Mouse (Mus musculus): ENCODE results near the gene Rasgrf1. TPM values are rescaled to one million over a fixed set of nuclear protein-coding genes. Genes with fewer than 3 reads are reported as not detected.
A peak's percentile ranks its signal among the peaks of the same experiment; 100 is the strongest.

The Rasgrf1 gene
- polyA plus RNA-seq (2015; fragmentation: Nextera tagmentation; extraction: Ambion mirVana), result 0.70 and 0.83 TPM in 2 replicates

DNA sequence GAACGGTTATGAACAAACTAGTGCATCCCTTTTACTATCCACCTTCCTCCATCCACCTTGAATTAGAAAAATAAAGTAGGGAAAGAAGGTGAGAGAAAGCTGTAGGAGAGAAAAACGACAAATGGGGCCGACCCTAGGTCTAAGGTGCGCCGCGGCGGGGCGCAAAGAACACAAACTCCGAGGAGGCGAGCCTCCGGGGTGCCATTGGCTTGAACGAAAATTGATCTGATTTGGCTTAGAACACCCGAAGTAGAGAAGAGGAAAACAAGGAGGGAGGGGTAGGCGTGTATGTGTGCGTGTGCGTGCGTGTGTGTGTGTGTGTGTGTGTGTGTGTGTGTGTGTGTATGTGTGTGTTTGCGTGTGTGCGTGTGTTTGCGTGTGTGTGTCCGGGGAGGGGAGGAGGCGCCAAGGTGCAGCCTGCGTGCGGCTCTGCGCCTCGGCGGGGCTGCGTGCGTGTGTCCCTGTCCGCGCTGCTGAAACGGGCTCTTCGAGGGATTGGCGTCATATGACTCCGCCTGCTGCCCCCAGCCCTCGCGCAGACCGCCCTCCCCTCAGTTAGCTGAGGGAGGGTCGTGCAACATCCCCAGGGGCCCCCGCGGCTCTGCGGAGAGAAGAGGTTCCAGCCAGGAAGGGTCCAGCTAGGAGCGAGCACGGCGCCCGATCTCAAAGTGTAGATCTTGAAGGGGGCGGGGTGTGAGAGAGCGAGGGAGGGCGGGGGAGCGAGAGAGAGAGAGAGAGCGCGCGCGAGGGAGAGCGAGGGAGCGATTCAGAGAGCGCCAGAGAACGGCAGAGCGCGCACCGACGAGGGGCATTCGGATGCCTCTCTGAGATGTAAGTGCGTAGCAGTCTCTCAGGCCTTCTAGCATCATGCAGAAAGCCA lies at the start of gene Rasgrf1:
Gene Rasgrf1, plus strand, starts transcription at position 778 of the 880 bp plus-strand sequence.
- under 1% methylated on average over 57 of the region's 64 CpGs for WGBS
- peak; percentile 60 for ATAC-seq (ENCODE audit: borderline replicate concordance, extremely low read depth, low FRiP score, low TSS enrichment)
- no peak within 1 kb of the TSS for H3K9ac ChIP-seq

DNA sequence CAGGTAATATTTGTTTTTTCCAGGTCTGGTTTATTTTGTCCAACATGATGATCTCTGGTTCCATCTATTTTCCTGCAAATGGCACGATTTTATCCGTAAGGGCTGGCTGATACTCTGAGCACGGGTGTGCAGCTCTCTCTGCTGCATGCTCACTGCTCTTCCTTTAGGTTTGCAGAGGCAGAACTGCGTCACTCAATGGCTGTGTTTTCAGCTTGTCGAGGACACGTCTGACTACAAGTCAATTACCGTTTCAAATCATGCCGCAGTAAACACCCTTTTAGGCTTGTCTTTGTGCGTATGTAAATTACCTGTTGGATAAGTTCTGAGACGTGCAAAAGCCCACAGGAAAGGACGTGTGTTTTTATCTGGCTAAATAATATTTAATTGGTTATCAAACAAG lies 49.6 kb upstream of the Rasgrf1 start:
- Histone ChIP-seq H3K4me2 (no peak overlapping the region), H3K9me3 (no peaks in the 10 kb centered on the region), H3K9ac (no peak overlapping the region), H3K36me3 (no peaks in the 10 kb centered on the region), H3K4me1 (no peaks in the 10 kb centered on the region), H3K27ac (no peak overlapping the region), H3K27me3 (no peaks in the 10 kb centered on the region), H3K4me3 (no peak overlapping the region)
- WGBS, result 68% methylated on average over 11 of the region's 11 CpGs
- no peak for ATAC-seq (ENCODE audit: borderline replicate concordance, extremely low read depth, low FRiP score, low TSS enrichment)

More for the DNA sequence above, at the start of gene Rasgrf1:
- peaks cover 26% of the 10 kb centered on the region for H3K4me1 ChIP-seq
- H3K27ac ChIP-seq, result no peak within 1 kb of the TSS
- no peaks in the 10 kb centered on the region for H3K9me3 ChIP-seq
- H3K36me3 ChIP-seq, result no peaks in the 10 kb centered on the region
- H3K4me3 ChIP-seq, result peak within 1 kb of the TSS; percentile 44
- H3K4me2 ChIP-seq, result peak within 1 kb of the TSS; percentile 92
- H3K27me3 ChIP-seq, result peaks cover 90% of the 10 kb centered on the region

DNA sequence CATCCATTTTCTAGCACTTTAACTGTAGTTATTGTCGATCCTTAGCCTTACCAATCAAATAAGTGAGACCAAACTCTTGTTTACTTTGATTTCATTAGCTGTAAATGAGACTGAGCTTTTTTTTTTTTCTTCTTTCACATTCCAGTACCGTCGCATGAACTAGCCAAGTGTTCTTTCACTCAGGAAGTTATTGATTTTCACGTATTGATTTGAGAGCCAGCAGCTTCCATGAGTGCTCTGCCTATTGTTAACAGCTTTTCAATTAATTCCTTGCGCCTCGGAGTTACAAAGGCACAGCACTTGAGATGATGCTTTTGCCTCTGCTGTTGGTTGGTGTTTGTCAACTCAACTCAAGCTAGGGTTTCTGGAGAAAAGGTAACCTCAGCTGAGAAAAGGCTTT lies 49.1 kb upstream of the Rasgrf1 start:
- H3K36me3 ChIP-seq, result no peaks in the 10 kb centered on the region
- no peak for ATAC-seq (ENCODE audit: borderline replicate concordance, extremely low read depth, low FRiP score, low TSS enrichment)
- H3K27ac ChIP-seq, result no peak overlapping the region
- no peaks in the 10 kb centered on the region for H3K4me1 ChIP-seq
- no peak overlapping the region for H3K4me2 ChIP-seq
- no peaks in the 10 kb centered on the region for H3K9me3 ChIP-seq
- no peak overlapping the region for H3K9ac ChIP-seq
- no peaks in the 10 kb centered on the region for H3K27me3 ChIP-seq
- 58% methylated on average over 6 of the region's 6 CpGs for WGBS
- H3K4me3 ChIP-seq, result no peak overlapping the region

DNA sequence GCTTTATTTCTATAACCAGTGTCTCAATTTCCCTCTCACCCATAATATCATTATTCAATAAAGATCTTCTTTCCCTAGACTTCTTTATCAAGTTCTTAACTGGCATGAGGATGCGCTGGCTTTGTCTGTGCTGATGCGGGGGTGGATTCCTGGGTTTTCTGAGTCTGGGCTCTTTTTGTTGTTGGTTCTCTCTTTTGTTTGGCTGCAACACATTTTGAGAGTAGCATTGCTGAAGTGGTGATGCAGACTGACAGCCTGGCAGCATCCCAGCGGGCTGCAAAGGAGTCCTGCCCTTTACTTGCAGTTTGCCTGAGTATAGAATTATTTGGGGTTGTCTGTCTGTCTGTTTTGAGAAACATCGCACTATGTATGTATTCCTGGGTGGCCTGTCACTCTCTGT lies 42.6 kb upstream of the Rasgrf1 start:
- peaks cover 4% of the 10 kb centered on the region; the same call in 1 of the 2 replicates for H3K4me1 ChIP-seq
- H3K36me3 ChIP-seq, result no peaks in the 10 kb centered on the region
- H3K9ac ChIP-seq, result no peak overlapping the region
- no peak for ATAC-seq (ENCODE audit: borderline replicate concordance, extremely low read depth, low FRiP score, low TSS enrichment)
- peaks cover 38% of the 10 kb centered on the region for H3K27me3 ChIP-seq
- H3K9me3 ChIP-seq, result no peaks in the 10 kb centered on the region
- no peak overlapping the region for H3K27ac ChIP-seq
- 67% methylated on average over 4 of the region's 4 CpGs for WGBS
- H3K4me3 ChIP-seq, result no peak overlapping the region
- no peak overlapping the region for H3K4me2 ChIP-seq

DNA sequence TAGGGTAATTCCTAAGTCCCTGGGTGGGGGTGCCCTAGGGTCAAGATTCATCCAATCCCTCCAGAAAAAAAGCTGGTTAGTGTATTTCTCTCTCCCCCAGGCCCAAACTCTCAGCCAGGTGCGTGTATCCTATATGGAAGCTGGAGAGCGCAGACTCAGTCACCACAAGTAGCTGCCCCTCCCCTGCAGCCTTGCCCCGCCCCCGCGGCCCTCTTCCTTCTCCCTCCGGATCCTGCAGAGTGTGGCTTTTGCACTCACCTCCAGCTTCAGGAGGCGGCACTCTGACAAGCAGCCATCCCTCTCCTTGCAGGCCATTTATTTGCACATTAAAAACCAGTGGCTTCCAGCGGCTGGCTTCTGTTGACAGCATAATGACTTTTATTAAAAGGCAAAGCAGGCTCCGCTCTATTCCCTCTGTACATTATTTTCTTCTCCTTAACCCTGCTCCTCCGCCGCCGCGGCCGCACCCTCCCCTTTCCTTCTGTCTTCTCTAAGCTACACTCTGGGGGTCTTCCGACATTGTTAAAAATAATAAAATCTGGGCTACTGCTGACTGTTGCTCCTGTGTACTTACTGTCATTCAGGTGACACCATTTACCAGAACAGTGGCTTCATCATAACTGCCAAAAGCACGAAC lies 41.5 kb upstream of the Rasgrf1 start:
- Histone ChIP-seq H3K4me3 (no peak overlapping the region), H3K4me1 (peaks cover 4% of the 10 kb centered on the region; the same call in 1 of the 2 replicates), H3K27me3 (peaks cover 45% of the 10 kb centered on the region), H3K4me2 (peak overlapping the region; percentile 34), H3K36me3 (no peaks in the 10 kb centered on the region), H3K9ac (no peak overlapping the region), H3K9me3 (no peaks in the 10 kb centered on the region), H3K27ac (no peak overlapping the region)
- peak; percentile 62; the same call in 1 of the 2 replicates for ATAC-seq (ENCODE audit: borderline replicate concordance, extremely low read depth, low FRiP score, low TSS enrichment)
- WGBS, result 6% methylated on average over 16 of the region's 16 CpGs

DNA sequence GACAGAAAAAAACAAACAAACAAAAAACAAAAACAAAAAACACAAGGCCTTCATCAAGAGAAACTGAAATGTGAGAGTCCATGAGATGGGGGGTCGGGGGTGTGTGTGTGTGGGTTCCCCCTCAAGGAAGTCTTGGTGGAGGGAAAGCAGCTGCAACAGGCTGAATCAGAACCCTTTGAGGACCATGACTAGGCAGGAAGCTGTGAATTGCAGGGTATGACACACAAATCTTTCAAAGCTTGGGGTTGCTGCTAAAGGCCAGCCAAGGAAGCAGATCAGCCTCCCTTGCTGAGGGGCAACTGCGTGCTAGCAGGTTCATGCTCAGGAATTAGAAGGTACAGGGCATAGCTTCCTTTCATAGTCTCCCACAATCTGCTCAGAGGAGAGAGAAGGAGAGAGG lies 40.1 kb upstream of the Rasgrf1 start:
- H3K27me3 ChIP-seq, result peaks cover 56% of the 10 kb centered on the region
- WGBS, result 13% methylated on average over 2 of the region's 2 CpGs
- no peak for ATAC-seq (ENCODE audit: borderline replicate concordance, extremely low read depth, low FRiP score, low TSS enrichment)

DNA sequence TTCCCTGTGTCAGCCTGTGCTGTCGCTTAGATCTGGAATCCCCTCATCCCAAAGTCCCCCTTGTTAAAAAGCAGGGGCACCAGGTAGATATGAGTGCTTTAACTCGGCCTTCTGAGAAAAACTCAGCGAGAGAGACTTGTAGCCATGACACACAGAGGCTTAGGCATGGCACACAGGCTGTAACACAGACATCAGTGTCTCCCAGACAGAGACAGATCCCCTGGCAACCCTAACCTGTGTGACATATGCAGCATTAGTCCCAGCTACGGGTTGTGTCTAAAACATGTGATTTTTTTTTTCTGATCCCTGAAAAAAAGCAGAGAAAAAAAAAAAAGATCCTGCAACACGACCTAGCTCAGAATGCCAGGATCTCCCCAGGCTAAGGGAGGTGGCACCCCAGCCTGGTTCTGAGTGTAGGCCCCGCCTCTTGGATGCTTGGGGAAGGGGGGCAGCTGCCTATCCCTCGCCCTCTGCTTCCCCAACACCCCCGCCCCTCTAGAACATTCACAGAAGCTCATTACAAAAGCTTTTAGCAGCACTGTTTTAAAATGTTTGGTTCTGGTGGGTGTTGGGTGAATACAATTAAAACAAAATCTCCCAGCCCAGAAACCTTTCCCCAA lies 39.1 kb upstream of the Rasgrf1 start:
- Histone ChIP-seq H3K27ac (no peak overlapping the region), H3K36me3 (no peaks in the 10 kb centered on the region), H3K27me3 (peaks cover 64% of the 10 kb centered on the region), H3K4me2 (no peak overlapping the region), H3K9me3 (no peaks in the 10 kb centered on the region), H3K4me3 (no peak overlapping the region), H3K9ac (no peak overlapping the region), H3K4me1 (peaks cover 4% of the 10 kb centered on the region; the same call in 1 of the 2 replicates)
- 11% methylated on average over 8 of the region's 8 CpGs for WGBS
- no peak for ATAC-seq (ENCODE audit: borderline replicate concordance, extremely low read depth, low FRiP score, low TSS enrichment)

More for the DNA sequence above, 40.1 kb upstream of the Rasgrf1 start:
- H3K4me2 ChIP-seq, result no peak overlapping the region
- H3K27ac ChIP-seq, result no peak overlapping the region
- no peaks in the 10 kb centered on the region for H3K36me3 ChIP-seq
- no peak overlapping the region for H3K4me3 ChIP-seq
- H3K9me3 ChIP-seq, result no peaks in the 10 kb centered on the region
- H3K4me1 ChIP-seq, result peaks cover 4% of the 10 kb centered on the region; the same call in 1 of the 2 replicates
- no peak overlapping the region for H3K9ac ChIP-seq

DNA sequence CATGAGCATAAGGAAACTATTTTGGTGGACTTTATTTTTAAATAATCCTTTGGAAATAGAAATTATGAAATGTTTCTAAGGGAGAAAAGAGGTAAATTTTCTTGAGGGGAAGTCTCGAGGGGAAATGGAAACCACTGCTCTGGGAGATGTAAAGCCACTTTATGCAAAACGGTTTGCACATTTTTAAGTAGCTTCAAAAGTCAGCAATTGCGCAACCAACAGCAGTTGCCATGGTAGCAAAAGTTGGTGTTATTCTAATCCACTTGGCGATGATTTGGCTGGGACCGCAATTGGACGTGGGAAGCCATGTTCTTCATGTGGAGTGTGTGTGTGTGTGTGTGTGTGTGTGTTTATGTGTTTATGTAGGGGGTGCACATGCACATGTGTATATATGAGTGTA lies 37.6 kb upstream of the Rasgrf1 start:
- Histone ChIP-seq H3K4me3 (no peak overlapping the region), H3K27me3 (peaks cover 70% of the 10 kb centered on the region), H3K4me1 (peaks cover 4% of the 10 kb centered on the region; the same call in 1 of the 2 replicates), H3K36me3 (no peaks in the 10 kb centered on the region), H3K4me2 (no peak overlapping the region), H3K27ac (no peak overlapping the region), H3K9me3 (no peaks in the 10 kb centered on the region), H3K9ac (no peak overlapping the region)
- 61% methylated on average over 6 of the region's 6 CpGs for WGBS
- ATAC-seq (ENCODE audit: borderline replicate concordance, extremely low read depth, low FRiP score, low TSS enrichment), result no peak

DNA sequence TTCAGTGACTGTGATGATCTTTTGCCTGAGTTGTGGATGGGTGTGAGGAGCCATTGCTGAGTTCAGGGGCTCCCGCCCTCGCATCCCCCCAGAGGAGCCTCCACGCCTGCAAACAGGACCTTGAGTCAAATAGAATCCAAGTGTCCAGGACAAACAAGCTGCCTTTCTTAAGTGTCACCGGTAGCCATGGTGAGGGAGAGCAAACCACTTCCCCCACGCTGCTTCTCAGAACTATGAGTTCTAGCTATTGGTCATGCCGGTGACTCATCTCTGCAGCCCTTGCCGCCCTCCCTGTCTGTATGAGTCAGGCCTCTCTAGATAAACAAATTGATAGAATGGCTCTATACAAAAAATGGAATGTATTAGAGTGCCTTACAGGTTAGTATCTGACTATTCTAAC lies 35.3 kb upstream of the Rasgrf1 start:
- no peak overlapping the region for H3K4me3 ChIP-seq
- H3K9me3 ChIP-seq, result no peaks in the 10 kb centered on the region
- WGBS, result 40% methylated on average over 7 of the region's 7 CpGs
- H3K27ac ChIP-seq, result no peak overlapping the region
- peaks cover 70% of the 10 kb centered on the region for H3K27me3 ChIP-seq
- no peaks in the 10 kb centered on the region for H3K4me1 ChIP-seq
- ATAC-seq (ENCODE audit: borderline replicate concordance, extremely low read depth, low FRiP score, low TSS enrichment), result no peak
- no peaks in the 10 kb centered on the region for H3K36me3 ChIP-seq
- H3K4me2 ChIP-seq, result no peak overlapping the region
- no peak overlapping the region for H3K9ac ChIP-seq

DNA sequence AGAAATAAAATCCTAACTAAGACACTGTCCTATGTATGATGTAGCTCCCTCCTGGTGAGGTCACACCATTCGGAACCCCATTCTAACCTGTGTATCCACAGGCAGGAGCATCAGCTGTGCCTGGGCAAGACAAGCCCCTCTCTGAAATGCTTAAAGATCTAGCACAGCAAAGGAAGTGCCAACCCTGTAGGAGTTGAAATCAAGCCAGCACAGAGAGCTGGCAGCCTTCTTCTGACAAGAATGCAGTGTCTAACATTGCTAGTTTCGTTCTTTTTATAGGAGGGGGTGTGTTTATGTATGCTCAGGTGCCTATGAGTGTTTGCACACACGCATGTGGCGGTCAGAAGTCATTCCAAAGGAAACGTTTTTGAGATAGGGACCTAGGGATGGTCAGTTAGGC lies 34.2 kb upstream of the Rasgrf1 start:
- Histone ChIP-seq H3K27me3 (peaks cover 64% of the 10 kb centered on the region), H3K4me3 (no peak overlapping the region), H3K9ac (no peak overlapping the region), H3K4me1 (no peaks in the 10 kb centered on the region), H3K9me3 (no peaks in the 10 kb centered on the region), H3K4me2 (no peak overlapping the region), H3K27ac (no peak overlapping the region), H3K36me3 (no peaks in the 10 kb centered on the region)
- 29% methylated on average over 5 of the region's 5 CpGs for WGBS
- ATAC-seq (ENCODE audit: borderline replicate concordance, extremely low read depth, low FRiP score, low TSS enrichment), result no peak

DNA sequence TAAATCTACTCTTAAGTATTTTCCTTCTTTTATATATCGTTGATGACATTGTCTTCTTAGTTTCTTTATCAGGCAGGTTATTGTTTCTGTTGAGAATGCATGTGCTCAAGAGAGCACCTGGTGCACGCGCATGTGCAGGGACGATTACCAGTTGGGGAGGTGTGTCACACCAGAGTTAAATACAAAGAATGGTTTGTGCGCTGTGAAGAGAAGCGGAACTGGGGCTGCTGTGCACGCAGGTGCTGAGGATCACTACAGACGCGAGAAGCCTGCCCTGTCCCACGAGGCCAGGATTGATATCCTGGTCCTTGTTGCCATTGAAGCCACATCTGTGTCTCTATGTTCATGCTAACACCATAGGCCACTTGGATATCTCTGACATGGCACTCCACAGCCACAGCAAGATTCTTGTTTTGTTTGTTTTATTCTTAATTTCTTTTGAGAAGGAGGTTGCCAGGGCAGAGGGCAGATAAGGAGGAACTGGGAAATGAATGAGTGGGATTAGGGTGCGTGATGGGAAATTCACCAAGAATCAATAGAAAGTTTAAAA lies 31.2 kb upstream of the Rasgrf1 start:
- H3K36me3 ChIP-seq, result no peaks in the 10 kb centered on the region
- H3K9ac ChIP-seq, result no peak overlapping the region
- no peak overlapping the region for H3K27ac ChIP-seq
- H3K9me3 ChIP-seq, result no peaks in the 10 kb centered on the region
- ATAC-seq (ENCODE audit: borderline replicate concordance, extremely low read depth, low FRiP score, low TSS enrichment), result no peak
- H3K4me2 ChIP-seq, result no peak overlapping the region
- H3K27me3 ChIP-seq, result peaks cover 61% of the 10 kb centered on the region
- no peak overlapping the region for H3K4me3 ChIP-seq
- H3K4me1 ChIP-seq, result no peaks in the 10 kb centered on the region
- WGBS, result 50% methylated on average over 11 of the region's 11 CpGs
